Mouse (Mus musculus) urinary bladder, postnatal 0 days (tissue): ENCODE data around the gene Hist1h2bf. TPM values are rescaled to one million over a fixed set of nuclear protein-coding genes. Genes with fewer than 3 reads are reported as not detected.

Source experiments
- microRNA-seq: library from miRNA; unstranded; fragments of <30 nt; microRNA quantifications from one replicate; pipeline ENCODE4, GENCODE M21; 2016
- polyA plus RNA-seq: library from polyadenylated mRNA; unstranded; fragments of >200 nt; fragmentation: Nextera tagmentation; extraction: Ambion mirVana; gene quantifications from 2 replicates; pipeline ENCODE4 v1.2.1, GENCODE M21; 2015

The Hist1h2bf gene
- polyA plus RNA-seq, 1 experiment from 2014 or later, result 1.5 TPM

Small RNA genes lying within 50 kb of the gene (microRNA-seq; reads per million reads assigned to microRNA genes)
- gene Gm44297 (not detected), gene Gm44359 (not detected), gene Gm44394 (not detected)

Other genes with a start within 250 kb of the Hist1h2bf start
- gene Zfp322a, start 205.0 kb downstream of the Hist1h2bf start, polyA plus RNA-seq, result 19.6 and 25.9 TPM in 2 replicates
- gene Abt1, start 150.3 kb downstream of the Hist1h2bf start, polyA plus RNA-seq, result 7.0 and 8.6 TPM in 2 replicates
- not detected in 2 replicates for gene Btn1a1, start 108.3 kb downstream of the Hist1h2bf start, polyA plus RNA-seq
- not detected in 2 replicates for gene Btn2a2, start 85.3 kb downstream of the Hist1h2bf start, polyA plus RNA-seq
- 24.9 and 35.3 TPM in 2 replicates for gene Hist1h4h, start 43.1 kb downstream of the Hist1h2bf start, polyA plus RNA-seq
- gene Hist1h2af, start 40.3 kb downstream of the Hist1h2bf start, polyA plus RNA-seq, result 1.5 and 3.4 TPM in 2 replicates
- gene Hist1h3g, start 38.8 kb downstream of the Hist1h2bf start, polyA plus RNA-seq, result 1.7 and 2.1 TPM in 2 replicates
- 0.54 and 0.58 TPM in 2 replicates for gene Hist1h2bh, start 30.8 kb downstream of the Hist1h2bf start, polyA plus RNA-seq
- 0.28 and 0.43 TPM in 2 replicates for gene Hist1h3f, start 30.1 kb downstream of the Hist1h2bf start, polyA plus RNA-seq
- not detected in 2 replicates for gene Hist1h4f, start 22.5 kb downstream of the Hist1h2bf start, polyA plus RNA-seq
- gene Hist1h1d, start 20.9 kb downstream of the Hist1h2bf start, polyA plus RNA-seq, result 0.58 and 0.60 TPM in 2 replicates
- 1.8 and 2.0 TPM in 2 replicates for gene Hist1h3e, start 11.8 kb downstream of the Hist1h2bf start, polyA plus RNA-seq
- 14.0 and 18.1 TPM in 2 replicates for gene Hist1h2ae, start 3.0 kb downstream of the Hist1h2bf start, polyA plus RNA-seq
- 10.7 and 21.8 TPM in 2 replicates for gene Hist1h2bg, start 2.8 kb downstream of the Hist1h2bf start, polyA plus RNA-seq
- 1.7 and 1.9 TPM in 2 replicates for gene Hist1h2ad, start 185 bp upstream of the Hist1h2bf start, polyA plus RNA-seq
- 2.9 and 3.4 TPM in 2 replicates for gene Hist1h3d, start 1.6 kb upstream of the Hist1h2bf start, polyA plus RNA-seq
- gene Hist1h4d, start 7.4 kb upstream of the Hist1h2bf start, polyA plus RNA-seq, result 24.3 and 29.2 TPM in 2 replicates
- gene Hist1h2be, start 46.9 kb upstream of the Hist1h2bf start, polyA plus RNA-seq, result 1.1 and 1.4 TPM in 2 replicates
- gene Hist1h1e, start 48.4 kb upstream of the Hist1h2bf start, polyA plus RNA-seq, result 5.4 and 5.8 TPM in 2 replicates
- 1.00 and 1.2 TPM in 2 replicates for gene Hist1h2ac, start 109.8 kb upstream of the Hist1h2bf start, polyA plus RNA-seq
- 161 and 192 TPM in 2 replicates for gene Hist1h2bc, start 110.0 kb upstream of the Hist1h2bf start, polyA plus RNA-seq
- not detected in 2 replicates for gene Hist1h1t, start 121.6 kb upstream of the Hist1h2bf start, polyA plus RNA-seq
- 1.8 TPM in 2 replicates for gene Hist1h4c, start 124.3 kb upstream of the Hist1h2bf start, polyA plus RNA-seq
- gene Hfe, start 136.7 kb upstream of the Hist1h2bf start, polyA plus RNA-seq, result 8.0 and 9.7 TPM in 2 replicates
- gene Hist1h1c, start 164.6 kb upstream of the Hist1h2bf start, polyA plus RNA-seq, result 125 and 175 TPM in 2 replicates
- gene Hist1h3c, start 171.4 kb upstream of the Hist1h2bf start, polyA plus RNA-seq, result 0.41 and 0.98 TPM in 2 replicates
- 0.82 and 1.2 TPM in 2 replicates for gene Hist1h2bb, start 172.5 kb upstream of the Hist1h2bf start, polyA plus RNA-seq
- gene Hist1h2ab, start 176.9 kb upstream of the Hist1h2bf start, polyA plus RNA-seq, result 3.7 and 8.0 TPM in 2 replicates
- gene Hist1h3b, start 178.1 kb upstream of the Hist1h2bf start, polyA plus RNA-seq, result 2.0 and 2.8 TPM in 2 replicates
- 1.3 TPM in 1 of 2 replicates, not detected in the other for gene Hist1h4b, start 182.8 kb upstream of the Hist1h2bf start, polyA plus RNA-seq
- 0.33 TPM in 1 of 2 replicates, not detected in the other for gene Hist1h4a, start 187.0 kb upstream of the Hist1h2bf start, polyA plus RNA-seq
- gene Hist1h3a, start 188.2 kb upstream of the Hist1h2bf start, polyA plus RNA-seq, result 1.9 and 2.7 TPM in 2 replicates
- gene Hist1h1a, start 189.5 kb upstream of the Hist1h2bf start, polyA plus RNA-seq, result 0.59 and 0.82 TPM in 2 replicates
- gene Trim38, start 195.7 kb upstream of the Hist1h2bf start, polyA plus RNA-seq, result 0.19 and 0.30 TPM in 2 replicates
- 0.06 TPM in 1 of 2 replicates, not detected in the other for gene Slc17a2, start 232.8 kb upstream of the Hist1h2bf start, polyA plus RNA-seq